Mouse (Mus musculus): ENCODE measurements around the gene Lfng.

Lfng gene

DNA sequence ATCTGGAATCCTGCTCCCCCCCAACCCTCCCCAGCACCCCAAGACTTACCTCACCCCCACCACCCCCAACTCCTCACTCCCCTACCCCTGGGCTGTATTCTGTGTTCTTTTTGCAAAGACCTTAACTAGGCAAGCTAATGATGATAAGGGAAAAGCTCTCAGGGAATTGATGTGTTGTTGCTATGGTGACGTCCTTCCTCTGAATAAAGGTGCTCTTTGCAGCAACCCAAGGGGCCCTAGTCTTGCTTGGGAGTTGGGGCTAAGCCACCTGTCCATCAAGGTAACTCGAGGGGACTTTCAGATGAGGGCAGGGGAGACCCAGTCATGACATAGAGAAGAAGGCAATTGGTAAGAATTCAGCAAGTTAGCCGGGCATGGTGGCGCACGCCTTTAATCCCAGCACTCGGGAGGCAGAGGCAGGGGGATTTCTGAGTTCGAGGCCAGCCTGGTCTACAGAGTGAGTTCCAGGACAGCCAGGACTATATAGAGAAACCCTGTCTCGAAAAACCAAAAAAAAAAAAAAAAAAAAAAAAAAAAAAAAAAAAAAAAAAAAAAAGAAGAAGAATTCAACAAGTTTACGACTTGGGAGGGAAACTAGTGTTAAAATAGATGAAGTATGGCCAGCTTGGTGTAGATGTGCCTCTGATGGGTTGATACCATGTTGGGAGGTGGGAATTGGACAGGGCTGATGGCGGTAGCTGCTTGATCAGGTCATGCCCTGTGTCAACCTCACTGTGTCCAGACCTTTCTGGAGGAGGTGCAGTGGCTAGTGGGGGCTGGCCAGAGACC, 8.4 kb downstream of the Lfng start:
- no peak for DNase-seq (ENCODE audit: low spot score in 2 of 2)

DNA sequence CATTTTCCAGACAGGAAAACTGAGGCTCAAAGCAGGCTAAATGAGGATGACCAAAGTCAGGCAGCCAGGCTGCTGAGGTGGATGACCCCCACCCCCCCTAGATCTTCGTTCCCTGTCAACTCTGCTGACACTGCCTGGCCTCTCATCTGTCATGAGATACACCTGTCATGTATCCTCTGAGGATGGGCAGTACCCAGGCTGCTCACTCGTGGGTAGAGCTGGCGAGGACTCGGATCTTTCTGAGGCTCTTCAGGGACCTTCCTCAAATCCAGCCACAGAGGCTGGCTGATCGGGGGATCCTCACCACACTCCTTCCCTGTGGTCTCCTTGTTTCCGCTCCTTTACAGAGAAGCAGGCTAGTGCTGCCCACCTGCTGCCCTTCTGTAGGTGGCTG, 9.0 kb downstream of the Lfng start:
- no peak for DNase-seq (ENCODE audit: low spot score in 2 of 2)

DNA sequence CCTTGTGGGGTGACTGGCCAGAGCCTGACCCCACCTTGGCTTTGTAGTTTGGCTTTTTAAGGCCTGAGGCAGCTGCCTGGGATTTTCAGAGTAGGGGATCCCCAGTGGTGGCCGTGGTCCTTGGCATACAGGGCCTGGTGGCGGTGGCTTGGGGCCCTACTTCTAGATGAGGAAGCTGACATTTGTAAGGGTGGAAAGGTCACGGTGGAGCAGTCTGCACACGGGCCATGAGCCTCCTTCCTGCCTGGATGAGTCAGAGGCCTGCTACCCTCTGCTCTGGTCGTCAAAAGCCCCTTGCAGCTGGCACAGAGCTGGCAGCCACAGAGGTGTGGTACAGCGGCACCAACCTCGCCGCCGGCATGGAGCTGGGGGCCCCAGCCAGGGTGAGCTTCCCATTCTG, 9.6 kb downstream of the Lfng start:
- DNase-seq (ENCODE audit: low spot score in 2 of 2) = peak; percentile 50 to 65

DNA sequence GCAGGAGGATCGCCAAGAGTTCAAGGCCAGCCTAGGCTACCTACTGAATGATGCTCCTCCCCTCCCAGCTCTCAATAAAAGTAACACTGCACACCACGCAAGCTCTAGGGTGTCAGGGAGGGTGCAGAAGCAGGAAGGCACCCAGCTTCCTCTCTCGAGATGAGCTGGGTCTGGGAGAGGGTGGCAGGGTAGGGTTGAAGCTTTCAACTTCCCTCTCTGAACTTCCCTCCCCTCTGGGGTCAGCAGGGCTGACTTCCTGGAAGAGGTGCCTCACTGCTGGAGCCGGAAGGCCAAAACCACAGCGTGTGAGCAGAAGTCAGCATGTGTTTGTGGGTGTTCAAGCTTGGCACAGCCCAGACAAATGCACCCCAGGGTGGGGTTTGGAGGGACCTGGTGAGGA, 10.6 kb downstream of the Lfng start:
- peak; percentile 60 to 77 for DNase-seq (ENCODE audit: low spot score in 2 of 2)

DNA sequence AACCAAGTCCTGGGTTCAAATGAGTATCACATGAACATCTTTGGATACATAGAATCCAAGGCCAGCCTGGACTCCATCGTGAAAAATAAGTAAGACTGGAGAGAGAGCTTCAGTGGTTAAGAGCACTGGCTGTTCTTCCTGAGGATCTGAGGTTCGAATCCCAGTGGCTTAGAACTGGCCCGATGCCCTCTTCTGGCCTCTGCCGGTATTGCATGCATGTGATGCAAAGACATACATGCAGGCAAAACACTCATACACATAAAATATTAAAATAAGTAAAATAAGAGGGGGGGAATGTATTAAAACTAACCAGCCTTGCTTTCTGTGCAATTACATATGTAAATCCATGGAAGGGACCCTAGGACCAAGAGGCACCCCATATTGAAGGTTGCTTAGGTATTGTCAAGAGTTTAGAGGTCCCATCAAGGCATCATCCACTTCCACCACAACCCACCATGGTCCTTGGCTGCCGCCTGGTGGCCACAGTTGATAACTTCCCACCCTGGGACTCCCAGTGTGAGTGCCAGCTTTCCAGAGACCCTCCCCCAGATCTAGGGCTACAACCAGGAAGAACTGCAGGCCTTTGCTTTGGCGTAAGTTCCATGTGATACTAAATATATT, 12.1 kb downstream of the Lfng start:
- peak; percentile 83 to 90 for DNase-seq (ENCODE audit: low spot score in 2 of 2)

DNA sequence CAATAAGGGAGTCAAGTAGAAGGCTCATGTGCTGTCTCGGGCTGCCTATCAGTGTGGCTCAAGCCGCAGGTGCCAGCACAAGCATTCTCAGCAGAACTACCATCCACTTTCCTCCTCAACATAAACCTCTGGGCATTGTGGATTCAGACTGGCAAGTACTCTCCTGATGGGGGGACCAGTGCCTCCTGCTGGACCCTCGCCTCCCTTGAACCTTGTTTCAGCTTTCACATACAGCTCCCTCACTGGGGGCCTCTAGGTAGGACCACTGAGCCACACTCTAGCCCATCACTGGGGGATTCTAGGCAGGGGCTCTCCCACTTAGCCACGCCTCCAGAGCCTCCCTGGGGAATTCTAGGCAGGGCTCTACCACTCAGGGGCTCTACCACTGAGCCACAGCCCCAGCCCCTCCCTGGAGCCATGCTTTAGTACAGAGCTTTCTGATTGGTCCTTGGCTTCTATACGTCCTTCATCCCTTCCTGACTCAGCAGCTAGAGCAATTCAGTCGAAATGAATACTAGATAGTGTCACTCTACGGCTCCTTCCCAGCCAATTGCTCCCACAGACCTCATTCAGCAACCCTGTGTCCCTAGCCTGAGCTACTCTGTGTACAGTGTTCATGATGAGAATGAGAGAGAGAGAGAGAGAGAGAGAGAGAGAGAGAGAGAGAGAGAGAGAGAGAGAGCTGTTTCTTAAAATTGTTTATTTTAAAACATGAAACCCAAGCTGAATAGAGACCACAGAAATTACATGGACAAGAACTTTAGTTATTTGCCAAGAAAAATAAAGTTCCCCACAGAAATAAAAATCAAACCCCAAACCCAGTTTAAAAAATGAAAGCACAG, 13.0 kb downstream of the Lfng start:
- no peak for DNase-seq (ENCODE audit: low spot score in 2 of 2)

DNA sequence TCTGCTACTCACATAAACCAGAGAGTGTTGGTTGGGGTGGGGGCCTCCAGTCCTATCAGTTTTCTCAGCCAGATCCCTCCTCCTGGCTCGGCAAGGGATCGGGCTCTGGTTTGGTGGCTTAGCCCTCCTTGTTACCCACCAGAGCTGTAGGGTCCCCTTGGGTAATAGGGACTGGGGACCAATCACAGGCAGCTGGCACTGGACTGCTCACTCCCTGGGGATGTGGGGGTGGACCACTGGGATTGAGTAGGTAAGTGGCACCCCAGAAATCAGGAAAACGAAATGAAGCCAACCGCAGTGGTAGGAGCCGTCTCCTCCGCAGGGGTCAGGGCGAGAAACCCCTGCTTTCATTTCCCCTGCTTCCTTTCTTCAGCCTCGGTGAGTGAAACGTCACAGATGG, 14.0 kb downstream of the Lfng start:
- no peak for DNase-seq (ENCODE audit: low spot score in 2 of 2)

DNA sequence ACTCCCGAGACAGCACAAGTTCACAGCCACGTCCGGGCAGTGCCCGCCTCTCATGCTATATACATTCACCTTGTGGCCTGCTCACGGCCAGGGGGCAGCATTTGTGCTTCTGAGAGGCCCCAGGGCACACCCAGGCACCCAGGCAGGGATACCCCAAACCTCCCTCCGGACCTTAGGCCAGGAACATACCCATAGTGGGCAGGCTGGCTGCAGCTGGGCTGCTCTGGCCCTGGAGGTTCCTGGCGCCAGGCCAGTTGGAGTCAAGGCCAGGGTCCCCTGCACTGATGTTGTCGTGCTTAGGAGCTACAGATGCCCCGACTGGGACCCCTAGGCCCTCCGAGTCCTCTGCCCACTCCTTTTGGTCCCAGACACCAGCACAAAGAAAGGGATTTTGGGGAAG, 14.4 kb downstream of the Lfng start:
- no peak for DNase-seq (ENCODE audit: low spot score in 2 of 2)

DNA sequence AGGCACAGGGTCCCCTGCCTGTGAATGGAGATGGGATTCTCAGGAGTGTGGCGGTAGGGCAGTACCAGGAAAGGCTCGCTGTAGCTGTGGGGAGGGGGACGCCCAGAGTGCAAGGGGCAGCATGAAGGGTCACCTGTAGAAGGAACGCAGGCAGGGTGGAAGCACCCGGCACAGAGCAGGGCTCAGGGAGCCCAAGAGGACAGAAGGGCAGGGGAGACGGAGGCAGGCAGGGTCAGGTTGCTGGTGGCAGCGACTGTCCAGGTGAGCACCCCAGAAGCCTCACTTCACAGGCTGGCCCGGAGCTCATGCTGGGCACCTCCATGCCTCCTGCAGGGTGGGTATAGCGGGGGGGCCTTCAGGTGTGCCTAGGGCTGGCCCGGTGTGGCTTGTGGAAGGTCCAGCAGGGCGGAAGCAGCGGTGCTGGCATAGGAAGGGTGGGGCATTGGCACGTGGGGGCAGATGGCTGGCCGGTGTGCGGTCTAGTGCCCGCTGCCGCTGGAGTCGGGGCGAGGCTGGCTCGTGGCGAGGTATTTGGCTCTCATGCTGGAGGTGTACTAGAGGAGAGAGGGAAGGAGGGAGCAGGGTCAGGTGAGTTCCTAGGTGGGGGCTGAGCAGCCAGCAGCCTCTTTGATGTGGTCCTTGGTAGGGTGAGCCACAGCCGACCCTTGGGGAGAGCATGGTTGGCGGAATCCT, 16.0 kb downstream of the Lfng start:
- DNase-seq (ENCODE audit: low spot score in 2 of 2) = no peak

DNA sequence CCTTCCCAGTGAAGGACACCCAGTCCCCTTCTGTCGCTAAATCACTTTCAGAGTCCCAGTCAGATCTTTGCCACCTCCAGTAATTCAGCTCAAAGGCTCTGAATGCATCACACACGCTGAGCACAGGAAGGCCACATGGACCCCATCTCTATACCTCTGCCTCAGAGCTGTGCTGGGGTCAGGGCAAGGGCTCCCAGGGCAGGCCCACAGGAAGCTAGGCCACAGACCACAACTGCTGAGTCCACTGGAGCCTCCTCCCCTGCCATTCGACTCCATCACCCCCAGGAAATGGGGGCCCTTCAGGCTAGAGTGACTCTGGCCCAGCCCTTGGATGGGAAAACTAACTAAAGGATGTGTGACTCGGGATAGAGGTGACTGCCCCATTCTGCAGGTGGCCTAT, 16.7 kb downstream of the Lfng start:
- no peak for DNase-seq (ENCODE audit: low spot score in 2 of 2)

DNA sequence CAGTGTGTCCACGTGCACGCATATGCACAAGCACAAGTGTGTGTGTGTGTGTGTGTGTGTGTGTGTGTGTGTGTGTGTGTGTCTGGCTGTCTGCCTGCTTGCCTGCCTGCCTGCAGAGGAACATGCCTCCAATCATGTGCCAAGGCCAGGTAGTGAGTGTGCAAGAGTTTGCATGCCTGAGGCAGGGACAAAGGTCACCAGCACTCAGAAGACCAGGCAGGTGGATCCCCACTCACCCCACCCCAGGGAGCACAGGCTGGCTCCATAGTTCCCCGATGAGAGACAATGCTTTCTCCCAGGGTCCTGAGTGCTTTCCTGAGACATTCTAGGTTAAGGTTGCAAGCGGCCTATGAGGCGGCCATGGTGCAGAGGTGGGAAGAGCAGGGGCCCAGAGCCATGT, 17.1 kb downstream of the Lfng start:
- DNase-seq (ENCODE audit: low spot score in 2 of 2) = no peak

DNA sequence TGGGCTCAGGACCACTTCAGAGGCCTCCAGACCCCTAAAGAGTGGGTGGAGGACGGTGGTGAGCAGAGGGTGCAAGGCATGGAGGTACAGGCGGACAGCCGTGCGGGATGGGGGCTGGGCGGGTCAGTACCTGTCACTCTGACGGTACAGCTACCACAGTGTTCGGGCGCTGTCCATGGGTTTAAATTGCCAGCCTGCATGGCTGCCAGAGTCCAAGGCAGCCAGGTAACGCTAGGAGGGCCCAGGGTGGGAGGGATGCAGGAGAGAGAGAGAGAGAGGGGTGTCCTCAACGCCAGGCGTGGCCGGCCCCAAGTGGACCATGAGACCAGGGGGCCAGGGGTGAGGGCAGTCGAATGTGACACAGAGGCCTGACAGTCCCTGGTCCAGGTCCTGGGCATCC, 17.8 kb downstream of the Lfng start:
- DNase-seq (ENCODE audit: low spot score in 2 of 2) = no peak

DNA sequence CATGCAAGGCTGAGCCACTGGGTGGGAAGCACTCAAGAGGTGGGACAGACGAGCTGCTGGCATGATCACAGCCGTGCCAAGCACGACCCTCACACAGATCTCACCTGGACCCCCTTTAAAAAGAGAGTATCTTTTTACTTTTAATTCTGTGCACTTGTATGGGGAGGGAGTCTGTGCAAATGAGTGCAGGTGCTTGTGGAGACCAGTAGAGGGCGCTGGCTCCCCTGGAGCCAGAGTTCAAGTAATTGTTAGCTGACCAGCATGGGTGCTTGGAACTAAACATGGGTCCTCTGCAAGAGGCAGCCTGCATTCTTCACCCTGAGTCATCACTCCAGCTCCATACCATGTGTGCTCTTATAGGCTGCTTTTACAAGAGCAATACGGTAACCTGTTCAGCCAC, 20.5 kb downstream of the Lfng start:
- no peak for DNase-seq (ENCODE audit: low spot score in 2 of 2)

DNA sequence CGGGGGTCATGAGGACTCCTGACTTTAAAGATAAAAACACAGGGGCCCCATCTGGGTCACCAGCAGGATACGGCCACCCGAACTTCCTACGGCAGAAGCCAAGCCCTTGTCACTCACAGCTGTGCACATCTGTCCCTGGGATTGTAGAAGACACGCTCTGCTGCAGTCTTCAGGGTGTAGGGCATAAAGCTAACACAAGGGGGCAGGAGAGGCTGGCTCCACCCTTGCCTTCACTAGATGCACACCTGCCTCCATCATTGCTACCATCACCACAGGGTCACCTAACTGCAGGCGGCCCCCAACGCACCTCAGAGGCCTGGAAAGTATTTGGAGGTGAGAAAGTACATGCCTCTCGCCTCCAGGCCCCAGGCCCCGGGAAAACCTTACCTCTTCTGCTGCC, 21.9 kb downstream of the Lfng start:
- peak; percentile 34 to 63 for DNase-seq (ENCODE audit: low spot score in 2 of 2)

DNA sequence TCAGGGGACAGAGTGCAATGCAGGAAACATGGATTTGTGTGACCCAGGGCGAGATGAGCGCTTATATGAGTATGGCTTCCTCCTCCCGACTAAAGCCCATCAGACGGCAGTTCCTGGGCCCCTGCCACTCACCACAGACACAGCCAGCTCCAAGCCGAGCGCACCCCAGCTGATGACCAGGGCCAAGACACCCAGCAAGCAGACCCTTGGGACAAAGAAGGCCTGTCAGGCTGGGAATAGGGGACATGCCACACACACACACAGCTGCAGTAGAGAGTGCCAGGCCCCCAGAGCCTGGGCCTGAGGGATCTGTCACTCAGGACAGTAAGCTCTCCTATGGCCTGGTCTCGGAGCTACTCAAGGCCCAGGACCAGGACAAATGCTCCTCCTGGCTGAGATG, 26.3 kb downstream of the Lfng start:
- no peak for DNase-seq (ENCODE audit: low spot score in 2 of 2)

DNA sequence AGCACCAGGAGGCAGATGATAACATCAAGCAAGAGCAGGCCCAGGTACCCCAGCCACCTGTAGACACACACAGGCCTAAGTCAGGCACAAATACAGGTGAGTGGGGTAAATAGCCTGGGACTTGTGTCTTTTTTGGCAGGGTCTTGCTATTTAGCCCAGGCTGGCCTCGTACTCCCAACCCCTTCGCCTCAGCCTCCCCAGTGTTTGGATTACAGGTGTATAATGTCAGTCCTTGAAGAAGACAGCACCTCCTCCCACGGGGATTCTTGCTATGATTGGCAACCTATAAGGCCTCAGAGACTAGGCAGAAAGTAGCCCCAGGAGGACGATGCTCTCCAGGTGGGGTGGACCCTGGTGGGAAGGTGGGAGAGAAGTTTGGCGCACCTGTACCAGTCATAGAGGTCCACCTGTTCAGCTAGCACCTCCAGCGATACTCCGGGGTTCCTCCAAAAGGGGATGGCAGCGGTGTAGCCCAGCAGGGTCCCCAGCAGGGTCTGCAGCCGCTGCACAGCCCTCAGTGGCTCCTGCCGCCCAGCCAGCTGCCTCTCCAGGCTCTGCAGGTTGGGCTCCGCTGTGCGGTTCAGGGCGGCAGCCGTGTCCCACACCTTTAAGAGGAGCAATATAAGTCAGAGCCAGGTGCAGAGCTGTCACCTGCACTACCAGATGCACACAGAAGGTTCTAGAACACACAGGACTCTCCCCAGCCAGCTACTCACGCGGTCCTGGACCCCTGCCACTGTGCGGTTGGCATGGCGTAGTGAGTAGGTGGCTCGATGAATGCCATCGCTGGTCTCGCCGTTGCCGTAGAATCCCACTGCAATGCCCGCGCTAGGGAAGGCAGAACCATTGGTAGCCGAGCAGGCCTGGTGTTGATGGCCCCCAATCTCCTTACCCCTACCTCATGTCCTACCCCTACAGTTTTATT, 27.9 kb downstream of the Lfng start:
- DNase-seq (ENCODE audit: low spot score in 2 of 2) = no peak

DNA sequence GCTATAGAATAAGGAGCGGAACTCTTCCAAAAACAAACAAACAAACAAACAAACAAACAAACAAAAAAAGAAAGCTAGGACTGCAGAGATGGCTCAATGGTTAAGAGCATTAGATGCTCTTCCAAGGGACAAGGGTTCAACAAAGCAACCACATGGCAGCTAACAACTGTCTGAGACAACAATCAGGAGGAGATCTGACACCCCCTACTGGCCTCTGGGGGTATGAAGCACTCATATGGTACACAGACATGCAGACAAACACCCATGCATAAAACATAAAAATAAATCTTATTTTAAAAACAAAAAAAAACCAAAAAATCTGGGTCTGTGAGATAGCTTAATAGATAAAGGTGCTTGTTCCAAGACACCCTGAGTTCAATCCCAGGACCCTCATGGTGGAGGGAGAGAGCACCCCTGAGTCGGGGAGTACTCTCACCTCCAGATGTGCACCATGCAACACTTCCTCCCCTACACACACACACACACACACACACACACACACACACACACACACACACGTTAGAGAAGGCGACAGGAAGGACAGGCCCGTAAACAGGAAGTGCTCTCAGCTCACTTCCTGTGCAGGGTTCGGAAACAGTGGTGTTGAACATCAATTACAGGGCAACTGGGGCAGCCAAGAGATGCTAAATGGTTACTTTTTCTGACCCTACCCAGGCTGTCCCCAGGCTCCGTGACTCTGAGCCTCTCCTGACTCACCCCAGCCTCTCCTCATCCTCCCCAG, 29.4 kb downstream of the Lfng start:
- DNase-seq (ENCODE audit: low spot score in 2 of 2) = peak in 1 of 2 experiments; percentile 55

DNA sequence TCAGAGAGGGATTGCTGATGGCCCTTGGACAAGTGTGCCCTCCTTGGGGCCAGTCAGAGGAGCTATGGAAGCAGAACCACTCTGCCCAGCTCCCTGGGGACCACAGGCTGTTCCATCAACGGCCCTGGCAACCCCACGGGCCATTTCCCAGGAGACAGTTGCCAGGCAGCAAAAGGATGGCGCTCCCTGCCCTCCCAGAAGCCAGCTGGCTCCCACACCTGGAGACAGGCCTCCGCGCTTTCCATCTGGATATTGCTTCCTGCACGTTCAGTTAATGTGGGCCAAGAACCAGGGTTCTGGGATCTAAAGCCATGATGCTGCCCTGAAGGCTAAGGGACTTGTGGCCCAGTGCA, 29.9 kb downstream of the Lfng start:
- DNase-seq (ENCODE audit: low spot score in 2 of 2) = peak in 1 of 2 experiments; percentile 24

DNA sequence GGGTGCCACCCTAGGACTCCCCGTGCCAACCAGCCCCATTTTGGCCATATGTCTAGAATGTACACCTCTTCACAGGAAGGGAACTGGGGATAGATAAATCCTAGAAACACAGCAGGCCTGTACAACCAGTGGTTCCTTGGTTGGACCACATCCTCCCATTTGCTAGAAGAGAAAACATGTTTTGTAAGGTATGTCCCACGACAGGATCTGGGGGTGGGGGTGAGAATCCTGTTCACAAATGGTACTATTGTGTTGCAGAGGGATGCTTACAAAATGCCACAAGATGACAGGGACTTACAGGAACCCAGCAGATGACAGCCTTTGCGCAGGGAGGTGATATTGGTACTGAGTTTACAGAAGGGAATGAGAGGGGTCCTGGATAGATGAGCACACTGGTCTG, 30.9 kb downstream of the Lfng start:
- DNase-seq (ENCODE audit: low spot score in 2 of 2) = no peak

DNA sequence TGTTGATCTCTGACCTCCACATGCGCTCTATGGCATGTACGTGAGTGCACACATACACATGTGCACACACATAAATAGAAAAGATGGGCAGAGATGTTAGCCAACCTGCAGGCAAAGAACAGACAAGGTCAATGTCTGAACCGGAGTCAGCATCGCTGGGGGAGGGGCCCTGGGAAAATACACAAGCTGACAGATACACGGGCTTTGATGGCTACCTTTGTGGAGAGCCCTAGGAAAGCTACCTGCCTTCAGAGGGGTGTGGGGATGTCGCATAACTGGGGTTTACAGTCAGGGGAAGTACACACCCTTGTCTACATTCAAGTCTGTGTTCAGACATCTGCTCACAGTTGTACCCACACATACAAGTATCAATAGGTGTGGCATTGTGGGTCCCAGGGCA, 31.4 kb downstream of the Lfng start:
- DNase-seq (ENCODE audit: low spot score in 2 of 2) = no peak
